In genomic region chr14:54189255-54189654, GRCm38 (mm10) we compare ENCODE assay signal across 19 mouse cellular contexts.
DNase-seq lines count a peak whose midpoint lies in the region; ATAC-seq and TF ChIP-seq lines count a peak whose summit lies in the region.
"Had no signal": no experiment of that assay in that cellular context is flagged by ENCODE, and none has a peak within 500 bp of the region (broad histone marks: within the 10 kb centered on the region; RNA-seq: fewer than 3 reads in every experiment).

No protein-coding gene starts in this region.

- TF ChIP-seq CTCF in liver, postnatal 0 days (IDR thresholded peaks at IDR 0.05; ENCODE audit: low read depth) = no peak
- TF ChIP-seq CTCF in heart, postnatal 0 days (IDR thresholded peaks at IDR 0.05; ENCODE audit: low read depth) = no peak

- H3K4me3 ChIP-seq in liver, embryonic 12.5 days = no peak overlapping the region
- H3K4me3 ChIP-seq in liver, postnatal 0 days (ENCODE audit: low read depth, low read length) = no peak overlapping the region
- H3K4me3 ChIP-seq in heart, embryonic 10.5 days = no peak overlapping the region
- H3K4me3 ChIP-seq in heart, postnatal 0 days (ENCODE audit: low read depth, low read length) = no peak overlapping the region
- H3K4me3 ChIP-seq: limb, embryonic 13.5 days; liver, embryonic 15.5 days; midbrain, embryonic 13.5 days; myocyte; neural tube, embryonic 15.5 days had no signal

- no peaks in the 10 kb centered on the region; the same call in 1 of the 2 replicates for H3K4me1 ChIP-seq in liver, embryonic 12.5 days
- no peaks in the 10 kb centered on the region for H3K4me1 ChIP-seq in liver, postnatal 0 days (ENCODE audit: insufficient read depth)
- H3K4me1 ChIP-seq in heart, embryonic 10.5 days = peaks cover 68% of the 10 kb centered on the region
- peaks cover 15% of the 10 kb centered on the region; the same call in 1 of the 2 replicates for H3K4me1 ChIP-seq in heart, postnatal 0 days (ENCODE audit: control insufficient read depth, insufficient read depth)
- H3K4me1 ChIP-seq: liver, embryonic 15.5 days had no signal

- no peak for TF ChIP-seq EP300 in liver, postnatal 0 days (IDR thresholded peaks at IDR 0.05; ENCODE audit: low read depth)
- no peak for TF ChIP-seq EP300 in heart, postnatal 0 days (IDR thresholded peaks at IDR 0.05; ENCODE audit: low read depth)

- H3K36me3 ChIP-seq in liver, embryonic 12.5 days = no peaks in the 10 kb centered on the region
- no peaks in the 10 kb centered on the region for H3K36me3 ChIP-seq in liver, postnatal 0 days (replicated peaks; ENCODE audit: insufficient read depth, low read length)
- no peaks in the 10 kb centered on the region for H3K36me3 ChIP-seq in heart, embryonic 10.5 days
- no peaks in the 10 kb centered on the region for H3K36me3 ChIP-seq in heart, postnatal 0 days (replicated peaks; ENCODE audit: control insufficient read depth, insufficient read depth, low read length)
- H3K36me3 ChIP-seq: limb, embryonic 13.5 days; liver, embryonic 15.5 days; midbrain, embryonic 13.5 days; neural tube, embryonic 15.5 days had no signal

- WGBS in liver, embryonic 12.5 days (ENCODE audit: insufficient replicate concordance) = 72% methylated on average over 3 of the region's 3 CpGs
- 75% methylated on average over 3 of the region's 3 CpGs for WGBS in liver, postnatal 0 days (ENCODE audit: insufficient replicate concordance)
- 31% methylated on average over 3 of the region's 3 CpGs for WGBS in heart, embryonic 10.5 days
- WGBS in heart, postnatal 0 days = 3% methylated on average over 3 of the region's 3 CpGs

- H3K9ac ChIP-seq in liver, embryonic 12.5 days = no peak overlapping the region
- no peak overlapping the region for H3K9ac ChIP-seq in liver, postnatal 0 days (replicated peaks)
- no peak overlapping the region for H3K9ac ChIP-seq in heart, postnatal 0 days (replicated peaks; ENCODE audit: low read depth, low read length)
- H3K9ac ChIP-seq: limb, embryonic 13.5 days; liver, embryonic 15.5 days; midbrain, embryonic 13.5 days; neural tube, embryonic 15.5 days had no signal

- 0 out of 2 replicates have a peak overlapping the region, but pooled peaks have one; percentile 10 for H3K27ac ChIP-seq in liver, embryonic 12.5 days
- no peak overlapping the region for H3K27ac ChIP-seq in liver, postnatal 0 days (ENCODE audit: low read depth)
- peak overlapping the region; percentile 69 for H3K27ac ChIP-seq in heart, embryonic 10.5 days
- H3K27ac ChIP-seq in heart, postnatal 0 days (ENCODE audit: low read depth) = no peak overlapping the region; the same call in 1 of the 2 replicates
- H3K27ac ChIP-seq: limb, embryonic 13.5 days; liver, embryonic 15.5 days; midbrain, embryonic 13.5 days; neural tube, embryonic 15.5 days had no signal

- no peak overlapping the region for H3K4me2 ChIP-seq in liver, embryonic 12.5 days
- no peak overlapping the region for H3K4me2 ChIP-seq in liver, postnatal 0 days (ENCODE audit: low read depth, low read length)
- H3K4me2 ChIP-seq in heart, postnatal 0 days (ENCODE audit: low read depth, low read length) = no peak overlapping the region
- H3K4me2 ChIP-seq: limb, embryonic 13.5 days; liver, embryonic 15.5 days; midbrain, embryonic 13.5 days; neural tube, embryonic 15.5 days had no signal

- no peak for DNase-seq in liver, postnatal 0 days
- DNase-seq in heart, embryonic 10.5 days (ENCODE audit: low spot score) = peak; percentile 78
- peak; percentile 63 for DNase-seq in heart, postnatal 0 days (ENCODE audit: low spot score)
- peak; percentile 29 for DNase-seq in lung, postnatal 25 days (ENCODE audit: low spot score)
- no peak for DNase-seq in left cerebral cortex, postnatal 25 days (ENCODE audit: low spot score in 2 of 2)
- DNase-seq: adrenal gland, postnatal 36 days; cerebellum, adult 9-10 months; gastrocnemius, postnatal 14 days; kidney, adult 8-10 months; retina, postnatal 1 day had no signal

- H3K9me3 ChIP-seq in liver, embryonic 12.5 days (replicated peaks) = no peaks in the 10 kb centered on the region
- no peaks in the 10 kb centered on the region for H3K9me3 ChIP-seq in liver, postnatal 0 days (ENCODE audit: low read length)
- no peaks in the 10 kb centered on the region for H3K9me3 ChIP-seq in heart, embryonic 10.5 days
- H3K9me3 ChIP-seq in heart, postnatal 0 days (replicated peaks; ENCODE audit: control insufficient read depth, low read length) = no peaks in the 10 kb centered on the region
- H3K9me3 ChIP-seq: limb, embryonic 13.5 days; liver, embryonic 15.5 days; midbrain, embryonic 13.5 days; neural tube, embryonic 15.5 days had no signal

- intact Hi-C loops in left cerebral cortex, postnatal 25 days (cut with DNase I) = no loop called here

- no peak for ATAC-seq in liver, embryonic 12.5 days
- ATAC-seq in liver, postnatal 0 days = no peak
- ATAC-seq in heart, postnatal 0 days (ENCODE audit: insufficient read depth, low read depth) = peak; percentile 64
- no peak for ATAC-seq in activated CD4-positive, CD25-positive, alpha-beta regulatory T cell, adult 4 months
- ATAC-seq: inflammation-experienced regulatory T-cells, adult 6 months; midbrain, embryonic 13.5 days; Patski had no signal

- H3K27me3 ChIP-seq in liver, embryonic 12.5 days (replicated peaks) = peaks cover 61% of the 10 kb centered on the region
- H3K27me3 ChIP-seq in liver, postnatal 0 days (ENCODE audit: insufficient read depth, low read length) = no peaks in the 10 kb centered on the region
- H3K27me3 ChIP-seq in heart, embryonic 10.5 days (ENCODE audit: insufficient read depth, poor library complexity, severe bottlenecking) = no peaks in the 10 kb centered on the region
- no peaks in the 10 kb centered on the region for H3K27me3 ChIP-seq in heart, postnatal 0 days (ENCODE audit: control insufficient read depth, insufficient read depth, low read length)
- H3K27me3 ChIP-seq: midbrain, embryonic 13.5 days; neural tube, embryonic 15.5 days; Patski had no signal

Comparison
In these comparisons a context has a peak if more than half of its experiments do, and no peak if none do; other contexts are left out.
1. H3K27ac ChIP-seq: peak in liver, embryonic 12.5 days (single experiment) and heart, embryonic 10.5 days (single experiment); none in liver, postnatal 0 days (single experiment) and heart, postnatal 0 days (single experiment).
2. DNase-seq: peak in heart, embryonic 10.5 days (single experiment), heart, postnatal 0 days (single experiment) and lung, postnatal 25 days (single experiment); none in liver, postnatal 0 days (single experiment) and left cerebral cortex, postnatal 25 days (0 of 2).